Mouse (Mus musculus): ENCODE results near the gene Knl1. TPM values are rescaled to one million over a fixed set of nuclear protein-coding genes. Genes with fewer than 3 reads are reported as not detected.
A peak's percentile ranks its signal among the peaks of the same experiment; 100 is the strongest.

The Knl1 gene
- polyA plus RNA-seq, 1 experiment, result 0.08 TPM

- Histone ChIP-seq H3K4me3 (ENCODE audit: insufficient read depth, low read length) (no peak overlapping the region), H3K4me1 (ENCODE audit: control insufficient read depth, insufficient read depth, low read length) (0 out of 2 replicates have a peak, but pooled peaks cover 2% of the 10 kb centered on the region), H3K27ac (ENCODE audit: insufficient read depth, low read length) (no peak overlapping the region)
- TF ChIP-seq POLR2A (IDR thresholded peaks at IDR 0.05; ENCODE audit: extremely low read depth, insufficient read depth, low read length), result no peak
These were observed 28.4 kb upstream of the Knl1 start for GRCm38 (mm10) chr2:119018391-119019122.

GRCm38 (mm10) chr2:119019131-119019530 is 27.8 kb upstream of the Knl1 start:
- TF ChIP-seq CTCF (IDR thresholded peaks at IDR 0.05; ENCODE audit: extremely low read depth, insufficient read depth, low read length) (no peak), POLR2A (IDR thresholded peaks at IDR 0.05; ENCODE audit: extremely low read depth, insufficient read depth, low read length) (no peak)
- Histone ChIP-seq H3K4me3 (ENCODE audit: insufficient read depth, low read length) (no peak overlapping the region), H3K4me1 (ENCODE audit: control insufficient read depth, insufficient read depth, low read length) (0 out of 2 replicates have a peak, but pooled peaks cover 2% of the 10 kb centered on the region), H3K27ac (ENCODE audit: insufficient read depth, low read length) (no peak overlapping the region)

- H3K4me3 ChIP-seq (ENCODE audit: insufficient read depth, low read length), result no peak overlapping the region
- TF ChIP-seq CTCF (IDR thresholded peaks at IDR 0.05; ENCODE audit: extremely low read depth, insufficient read depth, low read length) (no peak), POLR2A (IDR thresholded peaks at IDR 0.05; ENCODE audit: extremely low read depth, insufficient read depth, low read length) (no peak)
- 0 out of 2 replicates have a peak, but pooled peaks cover 2% of the 10 kb centered on the region for H3K4me1 ChIP-seq (ENCODE audit: control insufficient read depth, insufficient read depth, low read length)
- no peak overlapping the region for H3K27ac ChIP-seq (ENCODE audit: insufficient read depth, low read length)
These were observed 27.4 kb upstream of the Knl1 start for GRCm38 (mm10) chr2:119019538-119019937.

GRCm38 (mm10) chr2:119023154-119023660 is 23.7 kb upstream of the Knl1 start:
- peaks cover 3% of the 10 kb centered on the region for H3K4me1 ChIP-seq (ENCODE audit: control insufficient read depth, insufficient read depth, low read length)
- no peak overlapping the region for H3K27ac ChIP-seq (ENCODE audit: insufficient read depth, low read length)
- TF ChIP-seq CTCF (IDR thresholded peaks at IDR 0.05; ENCODE audit: extremely low read depth, insufficient read depth, low read length) (no peak), POLR2A (IDR thresholded peaks at IDR 0.05; ENCODE audit: extremely low read depth, insufficient read depth, low read length) (no peak)
- H3K4me3 ChIP-seq (ENCODE audit: insufficient read depth, low read length), result no peak overlapping the region

GRCm38 (mm10) chr2:119024536-119025238 is 22.2 kb upstream of the Knl1 start:
- Histone ChIP-seq H3K4me3 (ENCODE audit: insufficient read depth, low read length) (no peak overlapping the region), H3K4me1 (ENCODE audit: control insufficient read depth, insufficient read depth, low read length) (peaks cover 3% of the 10 kb centered on the region), H3K27ac (ENCODE audit: insufficient read depth, low read length) (no peak overlapping the region)
- TF ChIP-seq CTCF (IDR thresholded peaks at IDR 0.05; ENCODE audit: extremely low read depth, insufficient read depth, low read length) (peak; percentile 23; the same call in 1 of the 2 replicates), POLR2A (IDR thresholded peaks at IDR 0.05; ENCODE audit: extremely low read depth, insufficient read depth, low read length) (no peak)

DNA sequence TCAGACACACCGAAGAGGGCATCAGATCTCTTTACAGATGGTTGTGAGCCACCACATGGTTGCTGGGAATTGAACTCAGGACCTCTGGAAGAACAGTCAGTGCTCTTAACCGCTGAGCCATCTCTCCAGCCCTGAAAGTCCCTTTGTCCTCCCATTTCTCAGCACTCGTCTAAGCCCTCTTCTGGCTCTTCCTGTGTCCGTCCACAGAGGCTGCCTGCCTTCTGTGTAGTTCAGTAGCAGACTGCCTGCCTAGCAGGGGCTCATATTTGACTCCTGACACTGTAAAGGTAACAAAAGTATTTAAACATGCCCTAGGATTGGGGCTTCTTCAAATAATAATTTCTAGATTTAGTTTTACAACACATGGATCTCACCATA is 21.7 kb upstream of the Knl1 start:
- no peak overlapping the region for H3K27ac ChIP-seq (ENCODE audit: insufficient read depth, low read length)

GRCm38 (mm10) chr2:119026951-119027350 is 20.0 kb upstream of the Knl1 start:
- no peak for TF ChIP-seq CTCF (IDR thresholded peaks at IDR 0.05; ENCODE audit: extremely low read depth, insufficient read depth, low read length)
- TF ChIP-seq POLR2A (IDR thresholded peaks at IDR 0.05; ENCODE audit: extremely low read depth, insufficient read depth, low read length), result no peak
- Histone ChIP-seq H3K4me1 (ENCODE audit: control insufficient read depth, insufficient read depth, low read length) (peaks cover 3% of the 10 kb centered on the region), H3K27ac (ENCODE audit: insufficient read depth, low read length) (no peak overlapping the region), H3K4me3 (ENCODE audit: insufficient read depth, low read length) (no peak overlapping the region)

More for the DNA sequence above, 21.7 kb upstream of the Knl1 start:
- peaks cover 3% of the 10 kb centered on the region for H3K4me1 ChIP-seq (ENCODE audit: control insufficient read depth, insufficient read depth, low read length)
- H3K4me3 ChIP-seq (ENCODE audit: insufficient read depth, low read length), result no peak overlapping the region
- TF ChIP-seq POLR2A (IDR thresholded peaks at IDR 0.05; ENCODE audit: extremely low read depth, insufficient read depth, low read length), result no peak
- TF ChIP-seq CTCF (IDR thresholded peaks at IDR 0.05; ENCODE audit: extremely low read depth, insufficient read depth, low read length), result no peak

- Histone ChIP-seq H3K27ac (ENCODE audit: insufficient read depth, low read length) (no peak within 1 kb of the TSS), H3K4me3 (ENCODE audit: insufficient read depth, low read length) (peak within 1 kb of the TSS; percentile 96), H3K4me1 (ENCODE audit: control insufficient read depth, insufficient read depth, low read length) (peaks cover 3% of the 10 kb centered on the region)
- TF ChIP-seq POLR2A (IDR thresholded peaks at IDR 0.05; ENCODE audit: extremely low read depth, insufficient read depth, low read length) (peak; percentile 67; the same call in 1 of the 2 replicates), CTCF (IDR thresholded peaks at IDR 0.05; ENCODE audit: extremely low read depth, insufficient read depth, low read length) (no peak)
These were observed 17.9 kb upstream of the Knl1 start, which contains the start of gene Ccdc32 for GRCm38 (mm10) chr2:119028941-119029551. TSS of gene Ccdc32 (minus strand) at chr2:119029393.

GRCm38 (mm10) chr2:119032191-119032590 is 14.7 kb upstream of the Knl1 start:
- no peak overlapping the region for H3K27ac ChIP-seq (ENCODE audit: insufficient read depth, low read length)
- H3K4me1 ChIP-seq (ENCODE audit: control insufficient read depth, insufficient read depth, low read length), result peaks cover 5% of the 10 kb centered on the region
- H3K4me3 ChIP-seq (ENCODE audit: insufficient read depth, low read length), result no peak overlapping the region
- TF ChIP-seq POLR2A (IDR thresholded peaks at IDR 0.05; ENCODE audit: extremely low read depth, insufficient read depth, low read length), result no peak
- no peak for TF ChIP-seq CTCF (IDR thresholded peaks at IDR 0.05; ENCODE audit: extremely low read depth, insufficient read depth, low read length)

Measured in cortical plate, adult 2 months (tissue).